Comparison of ENCODE assay signal across 9 mouse cellular contexts in the genomic region with DNA sequence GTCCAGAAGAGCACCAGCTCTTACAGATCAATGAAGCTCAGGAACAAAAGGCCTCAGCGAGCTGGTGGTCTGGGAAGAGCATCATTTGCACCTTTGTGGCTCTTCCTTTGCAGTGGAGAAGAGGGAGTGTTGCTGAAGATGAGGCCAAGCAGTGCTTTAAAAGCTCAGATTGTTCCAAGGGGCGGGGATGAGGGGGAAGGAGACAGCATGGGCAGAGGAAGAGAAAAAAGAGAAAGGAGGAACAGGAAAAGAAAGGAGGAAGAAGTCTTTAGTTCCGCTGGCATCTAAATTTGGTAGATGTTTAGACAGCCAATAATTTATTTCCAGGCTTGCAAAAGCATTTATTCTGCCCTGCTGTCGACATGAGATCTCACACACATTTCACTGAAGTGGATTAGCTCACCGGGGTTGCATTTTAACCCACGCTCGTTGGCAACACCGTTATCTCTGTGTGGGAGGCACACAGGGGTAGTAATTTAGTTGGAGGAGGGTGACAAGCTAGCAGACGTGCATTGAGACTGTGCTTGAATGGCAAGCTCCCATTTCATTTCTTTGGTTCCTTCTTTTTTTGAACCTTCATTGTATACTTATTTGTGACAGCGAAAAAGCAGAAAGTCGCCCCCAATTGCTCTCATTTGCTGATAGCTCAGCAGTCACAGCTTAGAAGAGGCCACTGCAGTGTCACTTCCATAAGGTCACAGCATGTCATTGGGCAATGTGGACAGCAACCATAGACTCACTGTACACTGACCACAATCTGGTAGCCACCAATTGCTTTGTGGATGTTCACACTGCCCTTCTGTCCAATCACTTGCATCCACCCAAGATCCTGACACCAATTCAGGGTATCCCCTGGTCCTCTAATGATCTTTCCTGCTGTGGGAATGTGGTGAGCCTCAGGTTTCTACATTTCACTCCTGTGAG.
DNase-seq lines count a peak whose midpoint lies in the region; ATAC-seq and TF ChIP-seq lines count a peak whose summit lies in the region.
"Had no signal": no experiment of that assay in that cellular context is flagged by ENCODE, and none has a peak within 500 bp of the region (broad histone marks: within the 10 kb centered on the region; RNA-seq: fewer than 3 reads in every experiment).

No protein-coding gene starts in this region.

- ATAC-seq in forebrain, embryonic 16.5 days = no peak
- peak; percentile 63 for ATAC-seq in heart, embryonic 16.5 days (replicated peaks; ENCODE audit: extremely low read depth, insufficient read depth, low FRiP score)
- no peak for ATAC-seq in activated CD4-positive, CD25-positive, alpha-beta regulatory T cell, adult 4 months
- ATAC-seq: liver, postnatal 0 days had no signal

- peak overlapping the region; percentile 1; the same call in 1 of the 2 replicates for H3K27ac ChIP-seq in forebrain, embryonic 16.5 days (ENCODE audit: low read length)
- no peak overlapping the region for H3K27ac ChIP-seq in forebrain, embryonic 10.5 days
- H3K27ac ChIP-seq in bone marrow macrophage, adult 2 months (ENCODE audit: insufficient read depth, low read depth, low read length) = peak overlapping the region; percentile 83
- peak overlapping the region; percentile 52 for H3K27ac ChIP-seq in heart, embryonic 16.5 days (ENCODE audit: low read length)

- H3K36me3 ChIP-seq in forebrain, embryonic 16.5 days (ENCODE audit: control insufficient read depth, insufficient read depth) = no peaks in the 10 kb centered on the region
- no peaks in the 10 kb centered on the region for H3K36me3 ChIP-seq in forebrain, embryonic 10.5 days (replicated peaks)
- H3K36me3 ChIP-seq in heart, embryonic 16.5 days (ENCODE audit: control insufficient read depth, insufficient read depth) = no peaks in the 10 kb centered on the region

- H3K4me3 ChIP-seq in forebrain, embryonic 16.5 days (replicated peaks; ENCODE audit: low read length) = no peak overlapping the region
- H3K4me3 ChIP-seq in forebrain, embryonic 10.5 days = no peak overlapping the region
- H3K4me3 ChIP-seq in bone marrow macrophage, adult 2 months (ENCODE audit: insufficient read depth, low read length) = peak overlapping the region; percentile 23; the same call in 1 of the 2 replicates
- H3K4me3 ChIP-seq in heart, embryonic 16.5 days (ENCODE audit: low read length) = no peak overlapping the region

- no peaks in the 10 kb centered on the region for H3K27me3 ChIP-seq in forebrain, embryonic 16.5 days (replicated peaks; ENCODE audit: control insufficient read depth, insufficient read depth, low read length)
- no peaks in the 10 kb centered on the region for H3K27me3 ChIP-seq in forebrain, embryonic 10.5 days (ENCODE audit: poor library complexity, severe bottlenecking)
- no peaks in the 10 kb centered on the region for H3K27me3 ChIP-seq in heart, embryonic 16.5 days (ENCODE audit: control insufficient read depth, insufficient read depth, low read length)

- 38% methylated on average over 11 of the region's 11 CpGs for WGBS in forebrain, embryonic 16.5 days
- 72% methylated on average over 11 of the region's 11 CpGs for WGBS in forebrain, embryonic 10.5 days
- 35% methylated on average over 11 of the region's 11 CpGs for WGBS in heart, embryonic 16.5 days

- intact Hi-C loops in left cerebral cortex, postnatal 10 days (cut with DNase I) = loop anchor here (10.0 kb wide), 1 partner anchor 308 kb away; no protein-coding TSS in a partner anchor

- no peak for TF ChIP-seq CTCF in bone marrow macrophage, adult 2 months (IDR thresholded peaks at IDR 0.05; ENCODE audit: low read depth, low read length)

- H3K4me2 ChIP-seq in forebrain, embryonic 16.5 days (ENCODE audit: low read length) = no peak overlapping the region
- peak overlapping the region; percentile 19 for H3K4me2 ChIP-seq in heart, embryonic 16.5 days (ENCODE audit: low read depth, low read length)

- no peak for TF ChIP-seq POLR2A in bone marrow macrophage, adult 2 months (IDR thresholded peaks at IDR 0.05; ENCODE audit: borderline replicate concordance, low read depth, low read length)

- no peaks in the 10 kb centered on the region for H3K9me3 ChIP-seq in forebrain, embryonic 16.5 days (ENCODE audit: control insufficient read depth, low read length)
- H3K9me3 ChIP-seq in forebrain, embryonic 10.5 days = no peaks in the 10 kb centered on the region
- no peaks in the 10 kb centered on the region for H3K9me3 ChIP-seq in heart, embryonic 16.5 days (replicated peaks; ENCODE audit: control insufficient read depth, low read length)

- no peak for DNase-seq in forebrain, embryonic 10.5 days (ENCODE audit: extremely low spot score, low spot score)
- DNase-seq in left cerebral cortex, postnatal 10 days (ENCODE audit: extremely low spot score in 1 of 2, low spot score in 2 of 2) = peak; percentile 35 to 64
- DNase-seq in cerebellum, adult 11 months = no peak
- DNase-seq in thymus, postnatal 0 days (ENCODE audit: low spot score) = no peak
- DNase-seq: liver, postnatal 0 days had no signal

- no peak overlapping the region for H3K9ac ChIP-seq in forebrain, embryonic 16.5 days (replicated peaks; ENCODE audit: low read depth, low read length)
- no peak overlapping the region; the same call in 1 of the 2 replicates for H3K9ac ChIP-seq in heart, embryonic 16.5 days (ENCODE audit: low read length)
- H3K9ac ChIP-seq: liver, postnatal 0 days had no signal

- H3K4me1 ChIP-seq in forebrain, embryonic 16.5 days (replicated peaks; ENCODE audit: control insufficient read depth, insufficient read depth, low read length) = peaks cover 3% of the 10 kb centered on the region; the same call in 1 of the 2 replicates
- 0 out of 2 replicates have a peak, but pooled peaks cover 4% of the 10 kb centered on the region for H3K4me1 ChIP-seq in forebrain, embryonic 10.5 days
- H3K4me1 ChIP-seq in bone marrow macrophage, adult 2 months (ENCODE audit: control insufficient read depth, insufficient read depth, low read length) = peaks cover 27% of the 10 kb centered on the region
- peaks cover 14% of the 10 kb centered on the region for H3K4me1 ChIP-seq in heart, embryonic 16.5 days (ENCODE audit: control insufficient read depth, insufficient read depth, low read length)

Comparison
In these comparisons a context has a peak if more than half of its experiments do, and no peak if none do; other contexts are left out.
1. DNase-seq: peak in left cerebral cortex, postnatal 10 days (2 of 2); none in forebrain, embryonic 10.5 days (single experiment), cerebellum, adult 11 months (single experiment) and thymus, postnatal 0 days (single experiment).